Mouse (Mus musculus) brain, embryonic 14.5 days (tissue): Measurements from ENCODE around the gene Pcyt2.

Experiments used
- CTCF ChIP-seq: fragments of 200-500 bp; IDR thresholded peaks from 2 replicates; pipeline ENCODE4 v1.5.1; 2012; ENCODE audit warnings: inconsistent platforms, mild to moderate bottlenecking, moderate library complexity, borderline replicate concordance; ENCODE audit not compliant: insufficient read depth, insufficient read length; ENCODE audit errors: extremely low read depth
- POLR2A ChIP-seq: fragments of 200-500 bp; IDR thresholded peaks from 2 replicates; pipeline ENCODE4 v1.6.1; 2012; ENCODE audit warnings: mild to moderate bottlenecking, inconsistent platforms, borderline replicate concordance; ENCODE audit not compliant: poor library complexity, insufficient read depth, insufficient read length, severe bottlenecking; ENCODE audit errors: extremely low read depth

GRCm38 (mm10) chr11:120665406-120665805, 47.7 kb upstream of the Pcyt2 start:
- TF ChIP-seq CTCF: no peak
- TF ChIP-seq POLR2A: no peak
